Mouse (Mus musculus) E14TG2a.4 (cell line): ENCODE results near the gene Rraga.

Source experiments
- CTCF ChIP-seq: conservative IDR thresholded peaks from 2 replicates; pipeline ENCODE4 v1.5.1; 2014; ENCODE audit warnings: low read length
- NANOG ChIP-seq: IDR thresholded peaks from 2 replicates; pipeline ENCODE4 v1.6.1; 2014; ENCODE audit warnings: borderline replicate concordance, low read length, mixed read lengths
- POU5F1 ChIP-seq: IDR thresholded peaks from 2 replicates; pipeline ENCODE4 v1.6.1; 2014; ENCODE audit warnings: low read length, borderline replicate concordance

DNA sequence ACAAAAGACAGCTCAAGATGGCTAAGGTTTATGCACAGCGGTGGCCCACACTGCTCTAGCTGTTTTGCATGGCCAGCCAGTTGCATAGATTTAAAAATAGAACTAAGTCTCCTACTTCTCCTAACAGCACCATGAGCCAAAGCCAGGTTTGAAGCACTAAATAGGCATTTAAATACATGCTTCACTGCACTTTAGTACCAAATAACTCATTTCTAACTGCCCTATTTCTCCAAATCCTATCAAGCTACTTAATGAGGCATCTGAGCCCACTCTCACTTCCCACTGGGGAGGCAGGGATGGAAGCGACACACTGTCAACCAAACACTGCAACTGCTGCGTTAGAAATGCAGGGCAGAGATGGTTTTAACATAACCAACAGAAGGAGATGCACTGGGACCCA lies 31.5 kb upstream of the Rraga start:
- TF ChIP-seq CTCF (no peak), POU5F1 (no peak), NANOG (no peak)
